Mouse (Mus musculus) liver, embryonic 14.5 days (tissue): ENCODE measurements at regions not wholly inside any gene's neighbourhood (a gene's known extent, or its start where the extent isn't known, plus 50 kb on each side); places are given as distances from the start of the nearest gene placed in this dataset.

Source experiments
- CTCF ChIP-seq: IDR thresholded peaks from 2 replicates; pipeline ENCODE4 v1.5.1; 2016; ENCODE audit warnings: antibody characterized with exemption, low read depth, control low read depth
- EP300 ChIP-seq: IDR thresholded peaks from 2 replicates; pipeline ENCODE4 v1.6.1; 2016; ENCODE audit warnings: antibody characterized with exemption, low read depth

GRCm38 (mm10) chr4:34172000-34172399 lies 122.0 kb upstream of the Spaca1 start:
- no peak for TF ChIP-seq EP300
- no peak for TF ChIP-seq CTCF
